Mouse (Mus musculus) heart, adult 2 months (tissue): ENCODE data around the gene Kcnma1.

ENCODE experiments used
- CTCF ChIP-seq: fragments of 200-600 bp; IDR thresholded peaks from 2 replicates; pipeline ENCODE4 v1.8.1; 2022; ENCODE audit warnings: antibody characterized with exemption, mild to moderate bottlenecking, moderate library complexity
- EP300 ChIP-seq: fragments of 200-500 bp; IDR thresholded peaks from 2 replicates; pipeline ENCODE4 v1.6.1; 2011; ENCODE audit warnings: low read depth, low read length, control low read depth; ENCODE audit not compliant: insufficient read depth
- POLR2A ChIP-seq: fragments of 200-500 bp; IDR thresholded peaks from 2 replicates; pipeline ENCODE4 v1.6.1; 2011; ENCODE audit warnings: mild to moderate bottlenecking, low read depth, low read length, control low read depth; ENCODE audit not compliant: insufficient read depth

DNA sequence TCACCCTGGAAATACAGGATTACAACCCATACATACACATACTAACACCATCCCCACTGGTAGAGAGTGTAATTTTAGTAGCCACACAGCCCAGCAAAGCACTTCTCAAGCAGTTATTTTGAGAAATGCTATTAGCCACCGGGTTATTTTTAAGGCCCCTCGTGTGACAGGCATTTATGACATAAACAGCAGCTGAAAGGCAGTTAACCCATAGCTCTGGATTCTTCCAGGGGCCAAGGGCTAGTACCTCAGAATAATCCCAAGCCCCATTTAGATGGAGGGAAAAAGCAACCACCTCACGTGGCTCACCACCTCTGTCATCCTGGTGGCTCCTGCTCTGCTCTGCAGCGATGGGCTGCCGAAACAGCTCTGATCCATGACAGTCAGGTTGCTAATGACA, 136.7 kb downstream of the Kcnma1 start:
- TF ChIP-seq EP300 = no peak
- TF ChIP-seq POLR2A = no peak
- no peak for TF ChIP-seq CTCF
